Mouse (Mus musculus): Measurements from ENCODE around the gene Pakap. TPM values are rescaled to one million over a fixed set of nuclear protein-coding genes. Genes with fewer than 3 reads are reported as not detected.

Gene Pakap
- polyA plus RNA-seq (2015; fragmentation: Nextera tagmentation; extraction: Ambion mirVana): 11.0 and 11.8 TPM in 2 replicates

GRCm38 (mm10) chr4:57567666-57568206, at the start of gene Pakap:
Gene Pakap, plus strand, starts transcription at chr4:57568179.

DNA sequence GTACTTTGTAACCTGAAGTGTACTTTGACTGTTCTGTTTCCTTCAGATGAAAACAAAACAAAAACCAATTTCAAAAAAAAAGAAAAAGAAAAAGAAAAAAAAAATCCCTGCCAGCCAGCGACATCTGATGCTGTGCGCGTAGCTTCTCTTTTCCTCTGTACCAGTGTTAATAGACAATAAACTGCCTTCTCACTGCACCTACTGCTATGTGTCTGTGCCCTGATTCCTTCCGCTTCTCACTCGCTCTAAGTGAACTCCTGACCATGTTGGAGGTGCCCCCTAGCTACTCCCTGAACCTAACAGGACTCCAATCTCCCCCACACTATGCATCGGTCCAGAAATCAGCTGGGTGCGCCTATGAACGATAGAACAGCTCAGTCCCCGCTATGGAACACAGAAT, 149.4 kb downstream of the Pakap start, which contains the start of gene Akap2:
Gene Akap2, plus strand, starts transcription at position 304 of the 400 bp plus-strand sequence.

DNA sequence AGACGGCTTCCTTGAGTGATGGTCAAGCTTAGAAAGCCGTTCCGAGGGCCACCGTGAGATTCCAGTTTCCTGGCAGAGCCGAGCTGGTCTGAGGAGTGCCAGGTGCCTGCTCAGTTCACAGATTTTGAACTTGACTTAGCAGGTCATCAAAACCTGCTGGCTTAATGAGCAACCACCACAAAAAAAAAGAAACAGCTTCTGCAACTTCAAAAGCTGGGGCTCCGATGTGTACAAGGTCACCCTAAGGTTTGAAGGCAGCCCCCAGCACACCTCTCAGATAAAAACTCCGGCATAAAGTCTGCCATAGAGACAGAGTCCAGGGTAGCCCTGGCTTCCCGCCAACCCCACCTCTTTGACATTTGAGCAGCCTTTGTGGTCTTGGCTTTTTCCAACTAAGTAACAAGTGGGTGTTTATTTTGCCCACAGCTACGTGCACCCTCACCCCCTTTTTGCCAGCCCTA, 348.3 kb downstream of the Pakap start, which contains the start of gene D630039A03Rik:
Gene D630039A03Rik, minus strand, starts transcription at position 97 of the 461 bp plus-strand sequence.

Other genes starting within 250 kb of the Pakap start
- 18.7 and 19.1 TPM in 2 replicates for gene Palm2, start 133.9 kb upstream of the Pakap start, polyA plus RNA-seq (2015; fragmentation: Nextera tagmentation; extraction: Ambion mirVana)
- 10.2 and 12.9 TPM in 2 replicates for gene Akap2, start 149.5 kb downstream of the Pakap start, polyA plus RNA-seq (2015; fragmentation: Nextera tagmentation; extraction: Ambion mirVana)

Data from neural tube, postnatal 0 days (tissue).